Mouse (Mus musculus) erythroblast, embryonic 14.5 days (primary cell): ENCODE measurements around the gene Clpp.

Experiments
- GATA1 ChIP-seq: IDR thresholded peaks from 2 replicates; pipeline ENCODE4 v1.6.1; 2012; ENCODE audit warnings: low read length, inconsistent platforms, mixed read lengths
- TAL1 ChIP-seq: IDR thresholded peaks from 3 replicates; pipeline ENCODE4 v1.6.1; 2012; ENCODE audit warnings: low read length, inconsistent platforms, mixed read lengths

DNA sequence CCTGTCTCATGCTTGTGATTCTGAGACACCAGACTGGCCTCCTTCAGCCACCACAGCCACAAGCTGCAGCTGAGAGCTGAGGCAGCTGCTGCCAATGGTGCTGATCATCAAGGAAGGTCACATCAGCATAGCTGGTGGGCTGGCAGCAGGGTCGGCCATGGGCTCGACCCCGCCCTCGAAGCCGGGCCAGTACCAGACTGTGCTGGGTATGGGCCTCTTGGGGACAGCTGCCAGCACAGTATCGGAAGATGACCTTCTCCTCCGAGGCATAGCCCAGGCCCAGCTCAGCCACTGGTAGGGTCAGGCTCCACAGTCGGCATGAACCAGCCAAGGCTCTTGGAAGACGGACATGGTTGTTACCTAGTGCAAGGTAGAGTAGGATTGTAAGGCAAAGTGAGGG lies 9.3 kb downstream of the Clpp start:
- TF ChIP-seq TAL1: no peak
- TF ChIP-seq GATA1: no peak
